Mouse (Mus musculus) v-Abl transformed pro-B cells (cell line): ENCODE measurements around the gene Tradd.

Experiments
- in situ Hi-C, 2 experiments: fragments of 400-800 bp; cut with MboI; formaldehyde crosslinking; loops; one replicate each; pipeline ENCODE4 v1.15.1; 2025; ENCODE audit not compliant: unreplicated experiment in 2 of 2

Tradd gene

DNA sequence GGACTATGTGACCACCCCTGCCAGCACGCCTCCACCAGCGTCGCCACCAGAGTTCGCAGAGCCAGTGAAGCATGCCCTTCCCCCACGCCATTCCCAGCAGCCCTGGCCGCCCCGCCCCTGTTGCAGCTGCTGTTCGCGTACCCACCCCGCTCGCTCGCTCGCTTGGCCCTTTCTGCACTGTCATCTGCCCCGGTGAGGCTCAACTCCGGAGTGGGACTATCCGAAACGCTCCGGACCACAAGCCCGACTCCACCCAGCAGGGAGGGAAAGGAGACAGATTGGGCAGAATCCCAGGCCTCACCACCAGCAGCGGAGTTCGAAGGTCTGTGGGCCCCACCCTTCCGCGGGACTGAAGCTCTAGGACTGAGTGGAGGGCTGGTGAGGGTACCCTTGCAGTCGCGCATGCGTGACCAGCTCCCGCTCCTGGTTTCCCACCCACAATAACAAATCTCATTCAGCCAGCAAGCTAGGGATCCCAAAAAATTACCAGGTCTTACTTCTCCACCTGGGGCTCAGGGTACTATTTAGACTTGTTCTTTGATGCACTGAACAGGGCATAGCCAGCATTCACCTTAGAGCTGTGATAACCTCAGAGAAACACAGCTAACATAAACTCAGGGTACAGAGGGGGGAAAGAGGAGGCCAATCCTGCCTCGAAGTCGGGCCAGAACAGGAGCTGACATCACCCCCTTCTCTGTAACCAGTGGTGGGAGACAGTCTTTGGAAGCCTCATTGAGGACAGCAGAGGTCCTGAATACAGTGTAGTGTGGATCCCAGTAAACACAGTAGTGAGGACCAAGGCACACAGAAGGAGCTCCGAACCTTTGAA is 12.1 kb upstream of the Tradd start:
- in situ Hi-C loops, result no loop called here

DNA sequence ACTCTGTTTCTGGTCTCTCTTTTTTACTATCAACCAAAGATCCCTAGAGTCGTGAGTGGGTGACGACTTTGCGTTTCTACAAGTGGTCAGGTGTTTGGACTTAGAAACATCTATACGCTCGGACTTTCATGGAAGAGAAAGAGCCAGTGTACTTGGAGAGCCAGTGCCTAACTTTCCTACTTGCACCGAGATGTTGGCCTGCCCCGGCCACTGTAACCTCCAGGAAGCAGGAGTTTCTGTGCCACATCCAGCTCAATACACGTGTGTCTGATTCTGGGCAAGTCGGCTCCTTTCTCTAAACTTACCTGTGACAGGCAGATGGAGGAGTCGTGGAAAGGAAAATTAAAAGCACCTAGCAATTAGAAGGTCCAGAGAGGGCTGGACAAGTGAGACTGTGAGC is 11.4 kb upstream of the Tradd start, which contains the start of gene Nol3:
Gene Nol3, plus strand, starts transcription at position 301 of the 400 bp plus-strand sequence.
- in situ Hi-C loops, result no loop called here

DNA sequence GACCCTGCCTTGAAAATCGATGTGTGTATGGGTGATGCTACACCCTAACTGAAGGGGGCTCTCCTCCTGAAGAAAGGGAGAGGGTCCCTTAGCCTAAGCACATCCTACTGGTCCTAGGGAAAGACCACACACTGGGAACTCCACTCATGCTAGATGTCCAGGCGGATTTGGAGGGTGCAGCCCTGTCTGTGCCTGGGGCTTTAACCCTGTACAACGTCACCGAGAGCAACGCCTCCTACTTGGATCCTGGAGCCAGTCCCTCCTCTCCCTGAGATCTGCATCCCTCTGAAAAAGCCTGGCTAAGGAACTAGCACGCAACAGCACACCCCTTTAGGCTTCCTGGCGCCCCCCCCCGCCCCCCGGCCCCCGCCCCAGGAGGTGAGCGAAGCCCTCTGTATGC is 11.0 kb upstream of the Tradd start:
- in situ Hi-C loops, result no loop called here

DNA sequence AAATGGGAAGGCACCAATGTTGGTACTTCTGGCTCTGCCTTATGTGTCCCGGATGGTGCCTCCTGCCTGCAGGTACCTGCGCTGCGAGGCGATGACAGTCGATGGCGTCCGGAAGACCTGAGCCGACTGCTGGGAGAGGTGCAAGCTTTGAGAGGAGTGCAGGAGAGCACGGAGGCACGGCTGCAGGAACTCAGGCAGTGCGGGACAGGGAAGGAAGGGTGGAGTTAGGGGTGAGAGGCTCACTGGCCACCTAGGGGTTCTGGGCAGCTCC is 6.4 kb upstream of the Tradd start:
- in situ Hi-C loops, result no loop called here

DNA sequence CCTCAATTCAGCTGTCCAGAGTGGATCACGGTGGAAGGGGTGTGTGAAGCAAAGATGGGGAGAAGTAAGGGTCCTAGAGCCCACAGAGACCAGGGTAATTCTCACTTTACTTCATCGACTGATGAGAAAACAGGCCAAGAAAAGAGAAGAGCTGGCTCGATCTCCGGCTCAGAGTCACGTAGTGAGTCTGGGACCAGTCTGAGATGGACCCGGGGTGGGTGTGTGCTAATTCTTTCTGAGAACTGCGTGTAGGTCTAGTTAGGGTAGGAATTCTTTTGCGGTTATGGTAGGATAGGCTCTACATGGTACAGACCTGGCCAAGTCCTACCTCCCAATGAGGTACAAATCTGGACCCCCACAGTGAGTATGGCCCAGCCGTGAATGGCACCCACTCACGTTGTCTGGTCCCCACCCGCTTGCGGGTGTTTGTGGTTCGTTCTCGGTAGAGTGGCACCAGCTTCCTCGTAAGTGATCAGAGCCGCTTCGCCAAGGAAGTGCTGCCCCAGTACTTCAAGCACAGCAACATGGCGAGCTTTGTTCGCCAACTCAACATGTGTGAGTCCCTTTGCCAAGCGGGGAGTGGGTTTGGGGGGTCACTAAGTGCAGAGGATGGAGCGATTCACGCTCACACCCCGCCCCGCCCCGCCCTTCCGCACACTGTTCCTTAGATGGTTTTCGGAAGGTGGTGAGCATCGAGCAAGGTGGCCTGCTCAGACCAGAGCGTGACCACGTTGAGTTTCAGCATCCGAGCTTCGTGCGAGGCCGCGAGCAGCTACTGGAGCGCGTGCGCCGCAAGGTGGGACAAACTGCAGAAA is 5.9 kb upstream of the Tradd start:
- in situ Hi-C loops, result no loop called here

DNA sequence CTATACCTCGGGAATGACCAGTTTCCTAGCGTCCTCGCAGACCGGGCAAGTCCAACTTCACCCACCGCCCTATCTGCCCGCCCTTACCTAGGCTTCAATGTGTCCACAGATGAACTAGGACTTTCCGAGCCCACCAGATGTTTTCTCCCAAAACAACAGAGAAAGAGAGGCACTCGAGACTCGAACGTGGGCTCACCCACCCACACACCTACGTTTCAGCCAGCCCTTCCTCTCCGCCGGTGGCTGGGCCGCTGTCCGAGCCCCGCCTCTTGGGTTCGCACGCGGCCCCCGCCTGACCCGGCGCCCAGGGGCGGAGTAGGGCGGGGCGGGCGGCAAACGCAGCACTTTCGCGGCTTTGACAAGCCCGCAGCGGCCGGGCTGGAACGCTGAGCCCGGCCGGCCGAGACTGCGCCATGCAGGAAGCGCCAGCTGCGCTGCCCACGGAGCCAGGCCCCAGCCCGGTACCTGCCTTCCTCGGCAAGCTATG is 5.1 kb upstream of the Tradd start, which contains the start of gene Hsf4:
Gene Hsf4, plus strand, starts transcription at position 341 of the 487 bp plus-strand sequence.
- in situ Hi-C loops, result loop anchor here in 1 of 2 experiments (10.0 kb wide), 1 partner anchor 105 kb away; no protein-coding TSS in a partner anchor

DNA sequence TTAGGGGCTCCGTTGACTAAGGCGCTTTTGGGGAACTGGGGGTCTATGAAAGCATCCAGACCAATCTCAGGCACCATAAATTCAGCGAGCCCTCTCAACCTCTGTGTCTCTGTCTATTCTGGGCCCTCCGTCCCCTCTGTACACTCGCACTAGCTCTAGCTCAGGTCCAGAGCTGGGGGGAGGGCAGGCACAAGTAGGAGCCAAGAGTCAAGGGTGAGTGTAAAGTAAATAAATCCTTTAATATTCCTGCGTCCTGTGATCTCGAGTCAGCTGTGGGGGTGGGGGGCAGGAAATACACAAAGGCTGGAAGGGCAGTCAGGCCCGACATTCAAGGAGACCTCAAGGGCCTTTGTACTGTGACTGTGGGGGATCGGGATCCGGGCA is 4.7 kb upstream of the Tradd start:
- in situ Hi-C loops, result loop anchor here in 1 of 2 experiments (10.0 kb wide), 1 partner anchor 104 kb away; no protein-coding TSS in a partner anchor

DNA sequence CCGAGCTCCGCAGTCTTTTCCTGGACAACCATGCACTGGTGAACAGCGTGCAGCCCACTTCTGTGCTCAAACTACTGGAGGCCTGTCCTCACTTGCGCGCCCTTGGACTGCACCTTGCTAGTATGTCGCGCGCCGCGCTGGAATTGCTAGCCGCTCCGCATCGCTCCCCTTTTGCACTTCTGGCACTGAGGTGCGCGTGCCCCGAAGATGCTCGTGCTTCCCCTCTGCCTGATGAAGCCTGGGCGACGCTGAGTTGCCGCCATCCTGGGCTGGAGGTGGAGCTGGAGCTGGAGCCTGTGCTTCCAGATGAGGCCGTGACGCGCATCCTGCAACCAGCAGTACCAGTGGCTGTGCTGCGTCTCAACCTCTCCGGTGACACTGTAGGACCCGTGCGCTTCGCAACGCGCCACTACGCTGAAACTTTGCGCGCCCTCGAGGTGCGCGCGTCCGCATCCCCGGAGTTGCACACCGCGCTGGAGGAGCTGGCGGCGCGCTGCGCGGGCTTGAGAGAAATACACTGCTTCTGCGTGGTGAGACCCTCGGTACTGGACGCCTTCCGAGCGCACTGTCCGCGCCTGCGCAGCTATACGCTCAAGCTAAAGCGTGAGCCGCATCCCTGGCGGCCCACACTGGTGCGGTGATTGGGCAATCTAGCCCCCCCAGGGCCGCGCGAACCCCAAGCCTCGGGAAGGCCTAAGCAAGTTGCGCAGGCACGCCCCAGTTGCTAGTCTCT is 4.1 kb upstream of the Tradd start:
- in situ Hi-C loops, result loop anchor here in 1 of 2 experiments (10.0 kb wide), 1 partner anchor 104 kb away; no protein-coding TSS in a partner anchor

DNA sequence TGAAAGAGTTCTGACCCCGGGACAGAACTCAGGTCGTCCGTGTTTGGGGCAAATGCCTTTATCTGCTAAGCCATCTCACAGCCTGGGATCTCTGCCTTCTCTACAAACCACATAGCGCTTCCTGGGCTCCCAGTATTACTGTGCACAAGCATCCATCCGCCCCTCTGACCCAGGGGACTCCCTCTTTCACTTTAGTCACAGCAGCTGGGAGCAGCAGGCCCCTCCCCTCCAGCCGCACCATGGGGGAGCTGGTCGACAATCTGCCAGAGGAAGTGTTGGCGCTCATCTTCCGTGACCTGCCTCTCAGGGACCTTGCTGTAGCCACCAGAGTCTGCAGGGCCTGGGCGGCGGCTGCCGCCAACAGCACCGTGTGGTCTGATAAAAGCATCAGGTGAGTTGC is 2.4 kb upstream of the Tradd start:
- in situ Hi-C loops, result loop anchor here in 1 of 2 experiments (10.0 kb wide), 1 partner anchor 102 kb away; no protein-coding TSS in a partner anchor

DNA sequence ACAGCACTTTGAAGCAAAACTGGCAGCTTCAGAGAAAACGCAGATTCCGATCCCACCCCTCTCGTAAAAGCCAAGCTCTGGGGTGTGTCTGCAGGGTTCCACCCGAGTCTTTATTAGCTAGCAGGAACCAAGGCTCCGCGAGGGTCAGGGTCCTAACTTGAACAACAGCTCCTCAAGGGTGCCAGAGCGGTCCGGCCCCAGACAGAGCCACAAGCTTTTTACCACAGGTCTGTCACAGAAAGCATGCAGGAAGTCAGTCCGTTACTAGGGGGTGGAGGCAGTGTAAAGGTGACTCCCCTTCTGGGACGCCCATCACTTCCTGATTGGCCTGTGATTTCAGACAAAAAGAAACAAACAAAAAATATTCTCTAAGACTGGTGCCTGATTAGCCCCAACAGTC is 719 bp upstream of the Tradd start:
- in situ Hi-C loops, result loop anchor here in 1 of 2 experiments (10.0 kb wide), 1 partner anchor 100 kb away; no protein-coding TSS in a partner anchor

DNA sequence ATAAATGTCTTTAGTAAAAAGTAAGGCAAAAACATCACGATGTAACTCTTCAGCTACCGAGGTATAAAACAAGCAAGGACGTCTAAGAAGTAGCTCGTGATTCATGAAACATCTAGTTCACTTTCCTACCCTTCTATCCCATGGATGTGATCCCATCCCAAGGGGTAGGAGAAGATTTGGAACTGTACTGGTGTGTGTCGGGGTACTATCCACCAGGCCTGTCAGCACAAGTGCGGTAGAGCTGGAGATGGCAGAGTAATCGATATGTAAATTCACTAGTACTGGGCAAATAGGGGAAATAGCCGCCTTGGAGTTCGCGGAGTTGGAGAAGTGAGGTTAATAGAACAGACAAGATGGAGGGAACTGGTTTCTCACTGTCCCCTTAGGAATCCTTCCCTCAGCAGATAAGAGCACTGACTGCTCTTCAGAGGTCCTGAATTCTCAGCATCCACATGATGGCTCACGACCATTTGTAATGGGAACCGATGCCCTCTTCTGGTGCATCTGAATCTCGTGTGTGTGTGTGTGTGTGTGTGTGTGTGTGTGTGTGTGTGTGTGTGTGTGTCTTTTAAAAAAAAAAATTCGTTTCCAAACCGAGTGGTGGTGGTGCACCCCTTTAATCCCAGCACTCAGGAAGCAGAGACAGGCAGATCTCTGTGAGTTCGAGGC is 1.0 kb downstream of the Tradd start:
- in situ Hi-C loops, result loop anchor here in 1 of 2 experiments (10.0 kb wide), 1 partner anchor 99 kb away; no protein-coding TSS in a partner anchor

DNA sequence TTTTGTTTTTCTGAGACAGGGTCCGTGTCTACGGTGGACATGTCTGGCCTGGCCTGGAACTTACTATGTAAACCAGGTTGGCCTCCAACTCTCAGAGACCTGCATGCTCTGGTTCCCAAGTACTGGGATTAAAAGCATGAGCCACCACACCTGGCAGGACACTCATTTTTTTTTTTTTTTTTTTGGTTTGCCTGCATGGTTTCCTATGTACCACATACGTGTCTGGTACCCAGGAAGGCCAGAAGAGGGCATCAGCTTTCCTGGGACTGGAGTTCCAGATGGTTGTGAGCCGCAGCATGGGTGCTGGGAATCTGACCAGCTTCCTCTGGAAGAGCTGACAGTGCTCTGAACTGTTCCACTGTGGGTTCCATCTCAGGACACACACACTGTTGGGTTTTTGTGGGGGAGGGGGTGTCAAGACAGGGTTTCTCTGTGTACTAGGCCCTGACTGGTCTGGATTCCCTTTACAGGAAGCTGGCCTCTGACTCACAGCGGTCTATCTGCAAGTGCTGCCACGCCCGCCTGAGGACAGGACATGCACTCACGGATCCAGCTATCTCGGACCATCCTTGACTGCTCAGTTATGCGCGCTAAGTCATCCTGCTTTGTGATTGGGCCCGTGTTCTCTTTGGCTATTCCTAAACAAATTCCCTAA is 3.0 kb downstream of the Tradd start:
- in situ Hi-C loops, result loop anchor here in 1 of 2 experiments (10.0 kb wide), 1 partner anchor 97 kb away; no protein-coding TSS in a partner anchor

DNA sequence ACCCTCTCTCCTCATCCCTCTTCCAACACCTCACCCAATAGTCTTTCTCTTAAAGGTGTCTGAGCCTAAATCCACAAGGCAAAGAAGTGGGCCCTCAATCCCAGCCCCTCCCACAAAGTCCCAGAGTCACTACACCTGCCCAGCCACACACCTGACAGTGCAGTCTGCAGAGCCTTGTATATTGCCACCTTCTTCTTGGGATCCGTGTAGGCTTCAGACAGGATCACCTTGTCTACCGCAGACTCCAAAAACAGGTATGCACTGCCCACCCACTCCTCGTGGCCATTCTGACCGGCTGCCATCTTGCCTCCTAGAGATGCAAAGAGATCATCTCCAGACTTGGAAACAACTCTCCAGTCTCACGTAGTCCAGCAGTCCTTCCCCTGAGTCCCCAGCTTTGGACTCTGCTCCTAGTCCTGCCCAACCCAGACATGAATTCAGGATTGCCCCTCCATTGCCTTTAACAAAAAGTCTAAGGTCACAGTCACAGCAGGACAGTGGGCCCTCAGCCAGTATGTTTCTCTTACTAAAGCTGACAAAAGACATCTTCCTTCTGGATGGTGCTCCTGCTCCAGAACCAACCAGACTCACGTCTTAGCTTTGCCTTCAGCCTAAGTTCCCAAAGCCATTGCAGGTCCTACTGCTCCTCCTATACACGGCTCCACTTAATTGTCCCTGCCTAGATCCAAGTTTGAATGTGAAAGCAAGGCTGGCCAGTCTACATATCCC is 3.9 kb downstream of the Tradd start:
- in situ Hi-C loops, result loop anchor here in 1 of 2 experiments (10.0 kb wide), 1 partner anchor 96 kb away; no protein-coding TSS in a partner anchor

DNA sequence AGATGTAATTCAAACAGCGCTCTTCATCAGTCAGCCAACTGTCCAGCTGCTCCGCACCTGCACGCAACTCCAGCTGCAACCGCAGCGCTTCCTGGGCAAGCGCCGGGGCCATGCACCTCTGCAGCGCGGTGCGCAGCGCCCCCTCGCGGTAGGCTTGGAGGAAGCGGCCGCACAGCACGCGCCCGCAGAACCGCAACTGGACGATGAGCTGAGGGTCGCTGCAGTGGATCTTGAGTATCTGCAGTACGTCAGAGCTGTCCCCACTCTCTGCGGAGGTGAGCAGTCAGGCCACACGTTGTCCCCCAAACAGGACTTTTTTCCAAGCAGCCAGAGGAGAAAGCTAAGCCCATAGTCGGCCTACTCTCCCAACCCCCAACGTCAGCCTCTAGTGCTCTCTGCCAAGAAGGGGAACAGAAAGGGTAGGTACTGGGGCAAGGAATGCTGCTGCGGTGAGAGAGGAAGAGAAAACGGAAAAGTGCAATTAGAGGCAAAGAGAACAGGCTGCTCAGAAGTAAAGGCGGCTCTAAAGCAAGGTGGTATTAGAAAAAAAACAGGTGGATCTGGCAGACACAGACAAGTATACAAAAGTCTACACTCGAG is 4.6 kb downstream of the Tradd start:
- in situ Hi-C loops, result loop anchor here in 1 of 2 experiments (10.0 kb wide), 1 partner anchor 95 kb away; no protein-coding TSS in a partner anchor

DNA sequence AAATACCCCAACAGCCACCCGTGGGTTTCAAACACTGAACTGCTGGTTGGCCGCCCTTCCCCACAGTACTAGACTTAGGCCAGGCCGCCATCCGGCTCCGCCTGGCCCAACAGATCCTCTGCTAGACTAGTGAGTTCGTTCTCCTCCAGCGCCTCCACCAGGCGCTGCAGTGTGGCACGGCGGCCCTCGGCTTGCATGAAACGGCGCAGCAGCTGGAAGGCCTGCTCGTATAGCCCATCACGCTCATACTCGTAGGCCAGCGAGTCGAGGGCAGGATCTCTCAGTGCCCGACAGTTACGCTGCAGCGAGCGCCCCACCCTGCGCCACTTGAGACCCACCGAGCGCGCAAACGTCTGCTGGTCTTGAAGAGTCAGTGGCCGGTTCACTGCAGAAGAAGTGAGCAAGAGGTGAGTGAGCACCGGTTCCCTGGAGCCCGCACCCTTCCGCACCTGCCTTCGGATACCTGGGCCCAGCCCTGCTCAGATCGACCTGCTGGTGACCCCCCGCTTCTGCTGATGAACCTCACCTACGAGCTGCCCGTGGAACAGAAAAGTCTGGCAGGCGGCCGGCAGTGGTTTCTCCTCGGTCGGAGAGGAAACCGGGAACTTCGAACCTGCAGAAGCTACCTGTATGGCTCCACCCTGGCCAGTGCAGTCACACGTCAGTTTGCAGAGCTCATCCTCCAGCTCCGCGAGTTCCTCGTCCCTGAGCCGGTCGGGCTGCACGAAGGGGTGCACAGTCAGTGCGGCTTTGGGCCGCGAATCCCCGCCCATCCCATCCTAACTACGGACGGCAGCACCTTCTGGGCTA is 5.3 kb downstream of the Tradd start:
- in situ Hi-C loops, result no loop called here

DNA sequence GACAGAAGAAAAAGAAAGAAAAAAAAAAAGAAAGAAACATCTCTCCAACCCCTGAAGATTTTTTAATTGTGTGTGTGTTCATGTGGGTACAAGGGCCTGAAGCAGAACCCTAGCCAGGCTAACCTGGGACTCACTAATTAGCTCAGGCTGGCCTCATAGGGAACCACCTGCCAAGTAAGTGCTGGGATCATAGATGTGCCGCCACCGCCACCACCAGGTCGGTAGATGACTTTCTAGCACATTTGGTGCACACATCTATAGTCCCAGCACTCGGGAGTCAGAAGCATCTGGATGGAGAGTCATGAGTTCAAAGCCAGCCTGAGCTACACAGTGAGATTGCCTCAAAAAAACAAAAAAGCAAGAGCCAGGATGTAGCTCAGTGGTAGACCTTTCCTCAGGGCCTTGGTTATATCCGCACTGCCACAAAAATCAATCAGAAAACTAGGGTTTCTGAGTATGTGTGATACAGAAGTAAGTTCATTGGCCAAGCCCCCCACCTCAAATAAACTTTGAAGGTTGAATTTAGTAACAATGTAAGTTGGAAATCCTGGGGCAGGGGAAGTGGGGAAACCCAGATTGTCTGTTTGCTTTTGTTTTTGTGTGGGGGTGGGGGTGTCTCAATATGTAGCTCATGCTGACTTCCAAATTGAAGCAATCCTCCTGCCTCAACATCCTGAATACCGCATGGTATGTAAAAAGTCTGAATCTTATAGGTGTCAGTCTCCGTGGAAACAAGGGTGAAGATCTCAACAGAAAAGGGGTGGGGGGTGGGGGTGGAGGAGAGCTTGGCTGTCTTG is 6.9 kb downstream of the Tradd start:
- in situ Hi-C loops, result no loop called here
